Mouse (Mus musculus) small intestine, adult 2 months (tissue): Measurements from ENCODE around the gene Vav2.

ENCODE experiments used
- CTCF ChIP-seq: fragments of 200-500 bp; IDR thresholded peaks from 2 replicates; pipeline ENCODE4 v1.5.1; 2012; ENCODE audit warnings: low read depth, mild to moderate bottlenecking, control low read depth, inconsistent platforms, low read length, moderate library complexity, mixed read lengths; ENCODE audit not compliant: insufficient replicate concordance, insufficient read length; ENCODE audit errors: extremely low read depth
- POLR2A ChIP-seq: fragments of 200-500 bp; IDR thresholded peaks from 2 replicates; pipeline ENCODE4 v1.6.1; 2012; ENCODE audit warnings: low read depth, mild to moderate bottlenecking, control low read depth, inconsistent platforms, low read length, moderate library complexity

DNA sequence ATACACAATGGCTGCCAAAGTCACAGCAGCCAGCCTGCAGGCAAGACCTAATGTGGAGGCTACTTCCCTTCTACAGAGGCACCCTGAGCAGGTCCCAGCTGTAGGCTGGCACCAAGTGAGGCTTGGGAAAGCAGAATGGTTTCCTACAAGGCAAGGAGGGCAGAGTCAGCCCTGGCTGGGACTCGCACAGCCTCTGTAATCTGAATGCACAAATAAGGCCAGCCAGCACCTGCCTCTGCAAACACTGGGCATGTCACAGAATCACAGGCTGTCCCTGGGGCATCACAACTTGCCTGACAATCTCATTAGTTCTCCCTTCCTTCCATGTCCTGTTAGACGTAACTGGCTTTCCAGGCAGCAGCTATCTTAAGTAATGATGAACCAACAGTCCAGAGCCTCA lies 68.4 kb downstream of the Vav2 start:
- TF ChIP-seq POLR2A: no peak
- no peak for TF ChIP-seq CTCF
